Mouse (Mus musculus): ENCODE data around the gene Psmc6. TPM values are rescaled to one million over a fixed set of nuclear protein-coding genes. Genes with fewer than 3 reads are reported as not detected.
A peak's percentile ranks its signal among the peaks of the same experiment; 100 is the strongest.

Psmc6 gene
- 221 and 226 TPM in 2 replicates for polyA plus RNA-seq (2016; fragmentation: Nextera tagmentation; extraction: Ambion mirVana)

- Histone ChIP-seq H3K9me3 (no peaks in the 10 kb centered on the region), H3K27me3 (no peaks in the 10 kb centered on the region), H3K27ac (peak within 1 kb of the TSS; percentile 85), H3K4me3 (replicated peaks) (peak within 1 kb of the TSS; percentile 90), H3K36me3 (replicated peaks) (peaks cover 29% of the 10 kb centered on the region), H3K4me2 (peak within 1 kb of the TSS; percentile 62), H3K4me1 (peaks cover 13% of the 10 kb centered on the region), H3K9ac (peak within 1 kb of the TSS; percentile 94)
- peak; percentile 98 for ATAC-seq (ENCODE audit: low FRiP score)
- under 1% methylated on average over 44 of the region's 44 CpGs for WGBS
Observed at GRCm38 (mm10) chr14:45329589-45330181, at the start of gene Psmc6. Gene Psmc6, plus strand, starts transcription at chr14:45329788.

GRCm38 (mm10) chr14:45282066-45282465 is 47.5 kb upstream of the Psmc6 start:
- Histone ChIP-seq H3K9ac (no peak overlapping the region), H3K36me3 (replicated peaks) (peaks cover 35% of the 10 kb centered on the region), H3K9me3 (no peaks in the 10 kb centered on the region), H3K4me2 (no peak overlapping the region), H3K27ac (no peak overlapping the region), H3K4me3 (replicated peaks) (no peak overlapping the region), H3K4me1 (no peaks in the 10 kb centered on the region), H3K27me3 (no peaks in the 10 kb centered on the region)
- no peak for ATAC-seq (ENCODE audit: low FRiP score)
- 79% methylated on average over 3 of the region's 3 CpGs for WGBS

GRCm38 (mm10) chr14:45291608-45292007 is 38.0 kb upstream of the Psmc6 start:
- H3K4me3 ChIP-seq (replicated peaks): no peak overlapping the region
- H3K4me2 ChIP-seq: no peak overlapping the region
- H3K9me3 ChIP-seq: no peaks in the 10 kb centered on the region
- no peaks in the 10 kb centered on the region for H3K4me1 ChIP-seq
- H3K27me3 ChIP-seq: no peaks in the 10 kb centered on the region
- no peak overlapping the region for H3K9ac ChIP-seq
- no peak for ATAC-seq (ENCODE audit: low FRiP score)
- peaks cover 10% of the 10 kb centered on the region for H3K36me3 ChIP-seq (replicated peaks)
- whole genome bisulfite sequencing: 78% methylated on average over 4 of the region's 4 CpGs
- no peak overlapping the region for H3K27ac ChIP-seq

- WGBS: 41% methylated on average over 4 of the region's 4 CpGs
- Histone ChIP-seq H3K36me3 (replicated peaks) (peaks cover 19% of the 10 kb centered on the region), H3K4me3 (replicated peaks) (no peak overlapping the region), H3K4me1 (0 out of 2 replicates have a peak, but pooled peaks cover 3% of the 10 kb centered on the region), H3K9ac (no peak overlapping the region), H3K4me2 (no peak overlapping the region), H3K27me3 (no peaks in the 10 kb centered on the region), H3K9me3 (no peaks in the 10 kb centered on the region), H3K27ac (no peak overlapping the region)
- ATAC-seq (ENCODE audit: low FRiP score): peak; percentile 55; the same call in 1 of the 2 replicates
Observed at GRCm38 (mm10) chr14:45303939-45304338, 25.6 kb upstream of the Psmc6 start.

- H3K4me3 ChIP-seq (replicated peaks): no peak overlapping the region
- H3K36me3 ChIP-seq (replicated peaks): peaks cover 15% of the 10 kb centered on the region
- H3K9me3 ChIP-seq: no peaks in the 10 kb centered on the region
- H3K9ac ChIP-seq: no peak overlapping the region
- no peaks in the 10 kb centered on the region for H3K27me3 ChIP-seq
- WGBS: 57% methylated on average over 4 of the region's 4 CpGs
- H3K4me1 ChIP-seq: 0 out of 2 replicates have a peak, but pooled peaks cover 3% of the 10 kb centered on the region
- no peak overlapping the region for H3K4me2 ChIP-seq
- ATAC-seq (ENCODE audit: low FRiP score): no peak
- no peak overlapping the region for H3K27ac ChIP-seq
Observed at GRCm38 (mm10) chr14:45304389-45304788, 25.2 kb upstream of the Psmc6 start.

GRCm38 (mm10) chr14:45305852-45306251 is 23.7 kb upstream of the Psmc6 start:
- peaks cover 3% of the 10 kb centered on the region for H3K36me3 ChIP-seq (replicated peaks)
- no peak overlapping the region for H3K9ac ChIP-seq
- H3K4me2 ChIP-seq: no peak overlapping the region
- no peak overlapping the region for H3K4me3 ChIP-seq (replicated peaks)
- WGBS: 94% methylated on average over 5 of the region's 5 CpGs
- no peak overlapping the region for H3K27ac ChIP-seq
- 0 out of 2 replicates have a peak, but pooled peaks cover 3% of the 10 kb centered on the region for H3K4me1 ChIP-seq
- ATAC-seq (ENCODE audit: low FRiP score): no peak
- H3K27me3 ChIP-seq: no peaks in the 10 kb centered on the region
- no peaks in the 10 kb centered on the region for H3K9me3 ChIP-seq

GRCm38 (mm10) chr14:45307630-45308328 is 21.8 kb upstream of the Psmc6 start:
- Histone ChIP-seq H3K4me3 (replicated peaks) (no peak overlapping the region), H3K27ac (no peak overlapping the region), H3K27me3 (no peaks in the 10 kb centered on the region), H3K4me1 (0 out of 2 replicates have a peak, but pooled peaks cover 3% of the 10 kb centered on the region), H3K36me3 (replicated peaks) (peaks cover 3% of the 10 kb centered on the region; the same call in 1 of the 2 replicates), H3K9me3 (no peaks in the 10 kb centered on the region), H3K4me2 (no peak overlapping the region), H3K9ac (no peak overlapping the region)
- no peak; the same call in 1 of the 2 replicates for ATAC-seq (ENCODE audit: low FRiP score)
- WGBS: 95% methylated on average over 8 of the region's 8 CpGs

- Histone ChIP-seq H3K27ac (no peak overlapping the region), H3K4me1 (no peaks in the 10 kb centered on the region), H3K4me3 (replicated peaks) (no peak overlapping the region), H3K9me3 (no peaks in the 10 kb centered on the region), H3K9ac (no peak overlapping the region), H3K36me3 (replicated peaks) (0 out of 2 replicates have a peak, but pooled peaks cover 3% of the 10 kb centered on the region), H3K27me3 (no peaks in the 10 kb centered on the region), H3K4me2 (no peak overlapping the region)
- ATAC-seq (ENCODE audit: low FRiP score): no peak
- 95% methylated on average over 13 of the region's 13 CpGs for WGBS
Observed at GRCm38 (mm10) chr14:45309646-45310045, 19.9 kb upstream of the Psmc6 start.

GRCm38 (mm10) chr14:45310101-45310500 is 19.5 kb upstream of the Psmc6 start:
- Histone ChIP-seq H3K36me3 (replicated peaks) (0 out of 2 replicates have a peak, but pooled peaks cover under 1% of the 10 kb centered on the region), H3K27me3 (no peaks in the 10 kb centered on the region), H3K27ac (no peak overlapping the region), H3K9me3 (no peaks in the 10 kb centered on the region), H3K4me1 (no peaks in the 10 kb centered on the region), H3K9ac (no peak overlapping the region), H3K4me2 (no peak overlapping the region), H3K4me3 (replicated peaks) (no peak overlapping the region)
- no peak for ATAC-seq (ENCODE audit: low FRiP score)
- 95% methylated on average over 14 of the region's 14 CpGs for WGBS

- Histone ChIP-seq H3K4me2 (peak overlapping the region; percentile 73), H3K4me3 (replicated peaks) (peak overlapping the region; percentile 90), H3K36me3 (replicated peaks) (no peaks in the 10 kb centered on the region), H3K9ac (peak overlapping the region; percentile 89; the same call in 1 of the 2 replicates), H3K27me3 (0 out of 2 replicates have a peak, but pooled peaks cover 1% of the 10 kb centered on the region), H3K4me1 (peaks cover 11% of the 10 kb centered on the region), H3K9me3 (no peaks in the 10 kb centered on the region), H3K27ac (no peak overlapping the region)
- no peak for ATAC-seq (ENCODE audit: low FRiP score)
- WGBS: 84% methylated on average over 5 of the region's 5 CpGs
Observed at GRCm38 (mm10) chr14:45316927-45317326, 12.7 kb upstream of the Psmc6 start.

GRCm38 (mm10) chr14:45317921-45318411 is 11.6 kb upstream of the Psmc6 start:
- WGBS: under 1% methylated on average over 38 of the region's 38 CpGs
- ATAC-seq (ENCODE audit: low FRiP score): peak; percentile 82
- H3K9me3 ChIP-seq: no peaks in the 10 kb centered on the region
- H3K4me1 ChIP-seq: peaks cover 11% of the 10 kb centered on the region
- peak overlapping the region; percentile 88 for H3K27ac ChIP-seq
- no peaks in the 10 kb centered on the region for H3K36me3 ChIP-seq (replicated peaks)
- 0 out of 2 replicates have a peak, but pooled peaks cover 3% of the 10 kb centered on the region for H3K27me3 ChIP-seq
- peak overlapping the region; percentile 89 for H3K9ac ChIP-seq
- peak overlapping the region; percentile 73 for H3K4me2 ChIP-seq
- H3K4me3 ChIP-seq (replicated peaks): peak overlapping the region; percentile 90

- 3% methylated on average over 50 of the region's 74 CpGs for WGBS
- Histone ChIP-seq H3K36me3 (replicated peaks) (no peaks in the 10 kb centered on the region), H3K27ac (peak within 1 kb of the TSS; percentile 88), H3K4me1 (peaks cover 11% of the 10 kb centered on the region), H3K4me2 (peak within 1 kb of the TSS; percentile 73), H3K4me3 (replicated peaks) (peak within 1 kb of the TSS; percentile 90), H3K9me3 (no peaks in the 10 kb centered on the region), H3K27me3 (0 out of 2 replicates have a peak, but pooled peaks cover 3% of the 10 kb centered on the region), H3K9ac (peak within 1 kb of the TSS; percentile 89)
- ATAC-seq (ENCODE audit: low FRiP score): peak; percentile 97
Observed at GRCm38 (mm10) chr14:45318426-45319236, 11.0 kb upstream of the Psmc6 start, which contains the start of gene Ero1l. Gene Ero1l, minus strand, starts transcription at chr14:45318771.
